Mouse (Mus musculus): ENCODE measurements at regions not wholly inside any gene's neighbourhood (a gene's known extent, or its start where the extent isn't known, plus 50 kb on each side); places are given as distances from the start of the nearest gene placed in this dataset.

DNA sequence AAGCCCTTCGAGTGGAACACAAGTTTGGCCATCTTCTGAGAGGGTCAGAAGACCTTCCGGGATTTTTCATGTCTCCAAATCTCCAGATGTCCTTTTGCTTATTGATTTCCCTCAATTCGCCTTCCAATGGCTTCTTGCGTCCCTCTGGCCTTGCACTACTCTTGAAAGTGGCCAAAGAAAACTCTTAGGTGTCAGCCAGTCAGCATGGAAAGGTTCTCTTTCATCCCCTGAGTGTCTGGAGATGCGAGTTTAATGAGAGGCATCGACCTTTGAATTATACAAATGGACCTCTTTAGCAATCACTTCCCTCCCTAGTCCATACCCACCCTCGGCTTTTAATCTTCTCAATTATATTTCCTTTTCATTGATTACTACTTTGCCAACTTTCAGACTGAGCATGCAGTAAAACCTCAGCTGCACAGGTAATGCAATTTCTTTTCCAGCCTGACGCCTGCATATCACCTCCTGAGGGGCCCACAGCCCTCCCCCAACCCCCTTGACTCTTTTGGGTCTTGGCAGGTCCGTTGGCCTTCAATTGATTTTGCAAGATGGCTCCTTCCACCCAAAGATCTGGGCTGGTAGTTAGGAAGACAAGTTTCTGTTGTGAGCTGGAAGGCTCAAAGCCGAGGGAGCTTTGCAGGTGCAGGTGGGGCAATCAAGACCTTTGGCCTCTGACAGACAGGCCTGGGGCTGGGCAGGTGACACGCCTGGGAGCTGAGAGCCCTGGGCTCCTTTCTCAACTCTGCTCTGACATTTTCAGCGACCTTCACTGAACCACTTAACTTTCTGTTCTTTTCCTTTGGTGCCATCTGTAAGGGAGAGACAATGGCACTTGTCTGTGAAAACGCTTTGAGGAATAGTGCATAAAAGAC is 461.8 kb downstream of the Ccdc171 start:
- DNase-seq (ENCODE audit: low spot score in 2 of 2): no peak

DNA sequence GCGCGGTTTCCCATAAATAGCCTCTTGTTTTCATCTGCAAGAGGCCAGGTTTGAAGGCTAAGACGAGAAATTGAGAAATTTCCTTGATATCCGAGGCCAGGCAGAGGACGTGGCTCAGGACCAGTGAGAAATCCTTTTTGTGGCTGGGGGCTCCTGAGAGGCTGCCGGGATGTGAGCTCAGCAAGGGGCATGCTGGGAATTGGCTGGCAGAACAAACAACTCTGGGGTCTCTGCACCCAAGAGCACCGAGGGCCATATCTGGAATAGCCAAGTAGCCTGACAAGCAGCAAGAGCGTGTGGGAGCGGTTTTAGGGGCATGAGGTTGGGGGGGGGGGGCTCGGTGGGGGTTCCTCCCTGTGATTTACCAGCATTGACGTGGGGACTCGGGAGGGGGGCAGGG is 462.5 kb downstream of the Ccdc171 start:
- no peak for DNase-seq (ENCODE audit: low spot score in 2 of 2)

DNA sequence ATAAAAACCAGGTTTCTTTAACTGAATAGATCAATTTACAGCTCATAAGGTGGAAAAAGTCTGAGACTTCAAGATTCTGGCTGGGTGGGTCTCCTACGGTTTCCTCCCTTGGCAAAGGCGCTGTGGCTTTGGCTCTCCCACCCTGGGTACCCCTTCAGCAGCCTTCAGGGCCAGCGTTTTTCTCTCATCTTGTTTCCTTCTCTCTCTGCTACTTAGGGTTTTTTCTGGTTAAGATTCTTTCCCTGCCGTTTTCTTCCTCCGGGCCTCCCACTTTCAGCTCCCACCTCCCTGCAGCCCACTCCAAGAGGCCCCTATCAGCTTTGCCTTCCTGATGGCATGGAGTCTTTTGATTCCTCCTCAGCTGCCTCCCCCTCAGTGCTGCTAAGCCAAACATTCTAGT is 463.0 kb downstream of the Ccdc171 start:
- DNase-seq (ENCODE audit: low spot score in 2 of 2): no peak

DNA sequence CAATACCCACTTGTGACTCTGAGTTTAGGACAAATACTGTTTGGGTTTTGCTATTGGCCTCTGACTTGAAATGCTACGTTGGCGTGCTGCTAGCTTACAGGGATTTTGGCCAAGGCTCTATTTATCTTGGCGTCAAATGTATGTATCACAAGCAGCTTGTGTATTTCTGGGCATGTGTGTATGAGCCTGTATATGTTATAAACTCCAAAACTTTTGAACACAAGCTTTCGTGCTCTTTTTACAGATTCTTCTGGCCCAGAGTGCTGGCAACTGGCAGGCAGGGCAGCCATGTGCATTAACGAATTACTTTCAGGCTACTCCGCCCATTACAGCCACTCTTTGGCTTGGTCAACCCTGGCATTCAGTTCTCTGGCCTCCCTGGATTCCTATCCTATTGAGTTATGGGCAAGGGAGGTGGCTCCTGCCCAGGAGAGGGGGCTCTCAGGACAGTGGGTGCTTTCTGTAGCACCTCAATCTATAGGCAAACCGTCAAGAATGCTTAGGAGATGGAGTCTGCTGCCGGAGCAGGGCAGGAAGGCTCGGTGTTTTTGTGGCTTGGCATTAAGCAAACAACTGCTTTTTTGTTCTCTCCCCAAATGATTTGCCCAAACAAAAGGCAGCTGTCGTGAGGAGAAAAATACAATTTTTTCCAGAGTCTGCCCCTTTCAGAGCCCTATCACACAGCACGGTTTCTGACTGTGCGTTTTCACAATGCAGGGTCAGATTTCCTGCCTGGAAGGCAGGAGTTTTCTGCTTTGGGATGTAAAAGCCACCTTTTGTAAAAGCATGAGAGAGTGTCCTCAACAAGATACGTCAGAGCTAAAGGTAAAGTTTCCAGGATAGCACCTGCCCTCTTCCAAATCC is 465.0 kb downstream of the Ccdc171 start:
- no peak for DNase-seq (ENCODE audit: low spot score in 2 of 2)

GRCm38 (mm10) chr4:83991195-83991594 is 465.9 kb downstream of the Ccdc171 start:
- no peak for DNase-seq (ENCODE audit: low spot score in 2 of 2)

DNA sequence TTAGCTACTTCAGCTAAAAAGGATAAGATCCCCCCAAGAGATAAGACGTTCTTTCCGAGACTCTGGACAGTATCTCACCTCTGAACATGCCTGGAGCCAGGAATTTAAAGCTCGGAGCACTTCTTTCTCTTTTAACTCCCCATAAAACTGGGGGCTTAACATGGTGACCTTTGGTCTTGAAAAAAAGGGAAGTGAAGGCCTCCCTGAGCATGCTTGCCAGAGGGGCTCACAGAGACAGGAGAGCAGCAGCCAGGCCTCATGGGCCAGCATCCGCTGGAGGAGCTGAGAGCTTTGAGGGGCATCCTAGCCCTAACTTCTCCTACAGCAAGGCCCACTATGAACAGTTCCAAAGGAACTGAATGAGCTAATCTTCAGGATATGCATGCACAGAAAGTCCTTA is 471.7 kb downstream of the Ccdc171 start:
- DNase-seq (ENCODE audit: low spot score in 2 of 2): no peak

DNA sequence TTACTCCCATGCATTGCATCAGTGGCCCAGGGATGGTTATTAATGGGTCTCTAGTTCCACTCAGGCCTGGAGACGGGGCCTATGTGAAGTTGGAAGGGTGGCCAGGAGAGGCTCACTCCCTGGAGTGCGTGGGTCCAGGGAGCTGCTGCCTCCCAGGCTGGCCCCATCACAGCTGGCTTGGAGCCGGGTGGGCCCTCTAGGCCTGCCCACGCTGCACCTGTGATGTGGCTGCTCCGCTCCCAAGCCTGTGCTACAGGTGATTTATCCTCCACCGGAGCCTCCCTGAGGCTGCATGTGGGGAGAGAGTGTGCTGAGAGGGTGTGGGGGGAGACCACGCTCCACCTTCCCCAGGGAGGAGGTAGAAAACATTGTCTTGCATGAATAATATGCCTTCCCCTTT is 476.3 kb downstream of the Ccdc171 start:
- no peak for DNase-seq (ENCODE audit: low spot score in 2 of 2)

- no peak for DNase-seq (ENCODE audit: low spot score in 2 of 2)
Measured at GRCm38 (mm10) chr4:84004055-84004778, 478.9 kb downstream of the Ccdc171 start.

- no peak for DNase-seq (ENCODE audit: low spot score in 2 of 2)
Measured at GRCm38 (mm10) chr4:84004786-84005382, 479.5 kb downstream of the Ccdc171 start.

DNA sequence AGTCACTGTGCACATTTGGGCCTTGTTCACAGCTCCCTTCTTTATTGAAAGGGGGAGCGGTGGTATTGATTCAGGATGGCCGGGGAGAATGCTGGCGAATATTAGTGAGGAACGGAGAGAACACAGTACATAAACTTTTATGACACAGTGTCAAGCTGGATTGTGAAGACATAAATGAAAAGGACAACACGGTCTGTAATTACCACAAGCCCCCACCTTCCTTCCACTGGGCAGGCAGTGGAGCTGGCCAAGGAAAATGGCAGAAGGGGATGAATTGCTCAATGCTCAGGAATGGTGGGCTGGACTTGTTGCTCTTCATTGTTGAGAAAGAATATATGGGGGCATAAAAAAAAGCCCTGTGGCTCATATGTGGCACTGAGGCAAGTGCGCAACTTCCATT is 486.6 kb downstream of the Ccdc171 start:
- DNase-seq (ENCODE audit: low spot score in 2 of 2): no peak

- no peak for DNase-seq (ENCODE audit: low spot score in 2 of 2)
Measured at GRCm38 (mm10) chr4:84015139-84015538, 489.8 kb downstream of the Ccdc171 start.

- DNase-seq (ENCODE audit: low spot score in 2 of 2): no peak
Measured at GRCm38 (mm10) chr4:84015552-84016169, 490.3 kb downstream of the Ccdc171 start.

- no peak for DNase-seq (ENCODE audit: low spot score in 2 of 2)
Measured at GRCm38 (mm10) chr4:84018135-84018534, 492.8 kb downstream of the Ccdc171 start.

DNA sequence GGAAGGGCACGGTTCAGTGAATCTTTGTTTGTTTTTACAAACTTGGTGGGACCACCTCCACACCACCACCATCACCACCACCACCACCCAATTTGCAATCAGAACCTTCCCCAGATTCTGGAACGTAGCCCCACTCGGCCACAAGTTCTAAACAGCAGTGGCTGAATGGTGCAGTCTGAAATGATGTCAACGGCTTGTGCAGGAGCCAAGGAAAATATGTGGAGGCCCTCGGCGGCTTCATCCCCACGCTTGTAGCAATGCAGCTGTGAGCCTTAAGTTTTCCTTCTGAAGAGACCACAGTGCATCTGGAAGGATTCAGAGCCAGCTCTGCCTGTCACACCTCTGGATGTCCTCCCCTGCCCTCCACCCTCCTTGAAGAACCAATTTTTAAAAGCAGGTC is 493.4 kb downstream of the Ccdc171 start:
- no peak for DNase-seq (ENCODE audit: low spot score in 2 of 2)

- no peak for DNase-seq (ENCODE audit: low spot score in 2 of 2)
Measured at GRCm38 (mm10) chr4:84019500-84020255, 494.3 kb downstream of the Ccdc171 start.

GRCm38 (mm10) chr4:84020692-84021091 is 495.3 kb downstream of the Ccdc171 start:
- no peak for DNase-seq (ENCODE audit: low spot score in 2 of 2)

DNA sequence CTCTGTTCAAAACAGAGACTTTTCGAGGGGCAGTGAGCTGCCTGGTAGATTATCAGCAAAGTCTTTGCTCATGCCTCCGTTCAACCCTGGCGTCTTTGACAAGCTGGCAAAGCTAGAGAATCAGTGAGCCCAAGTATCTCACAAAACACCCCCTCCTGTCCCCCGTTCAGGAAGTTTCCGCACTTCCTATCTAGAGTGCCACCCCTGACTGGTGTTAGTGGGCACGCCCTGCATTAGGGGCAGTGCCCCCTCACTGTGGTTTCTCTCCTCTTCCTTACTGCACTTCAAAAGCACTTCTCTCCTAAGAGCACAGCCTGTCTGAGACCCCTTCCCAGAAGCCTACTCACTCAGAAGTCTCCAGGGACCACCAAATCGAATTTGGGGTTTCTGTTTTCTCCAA is 497.0 kb downstream of the Ccdc171 start:
- DNase-seq (ENCODE audit: low spot score in 2 of 2): no peak

- DNase-seq (ENCODE audit: low spot score in 2 of 2): no peak
Measured at GRCm38 (mm10) chr4:84026144-84026543, 500.8 kb downstream of the Ccdc171 start.

- no peak for DNase-seq (ENCODE audit: low spot score in 2 of 2)
Measured at GRCm38 (mm10) chr4:84028120-84028519, 502.8 kb downstream of the Ccdc171 start.

DNA sequence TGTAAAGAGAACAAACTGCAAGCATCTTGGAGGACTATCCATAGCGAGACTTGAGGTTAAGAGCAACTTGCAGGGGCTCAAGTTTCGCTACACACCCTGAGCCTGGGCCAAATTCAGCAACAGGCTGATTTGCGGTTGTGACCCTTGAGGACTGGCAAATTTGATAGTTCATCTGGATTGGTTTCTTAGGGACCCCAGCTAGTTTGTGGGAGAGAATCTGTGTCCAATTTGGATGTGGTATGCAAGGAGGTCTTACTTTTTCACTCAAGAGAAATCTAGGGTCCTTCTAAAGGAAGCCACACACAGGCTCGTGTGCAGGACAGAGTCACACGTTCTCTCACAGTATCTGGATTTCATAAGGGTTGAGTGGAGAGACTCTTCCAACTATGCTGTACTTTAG is 505.6 kb downstream of the Ccdc171 start:
- no peak for DNase-seq (ENCODE audit: low spot score in 2 of 2)

DNA sequence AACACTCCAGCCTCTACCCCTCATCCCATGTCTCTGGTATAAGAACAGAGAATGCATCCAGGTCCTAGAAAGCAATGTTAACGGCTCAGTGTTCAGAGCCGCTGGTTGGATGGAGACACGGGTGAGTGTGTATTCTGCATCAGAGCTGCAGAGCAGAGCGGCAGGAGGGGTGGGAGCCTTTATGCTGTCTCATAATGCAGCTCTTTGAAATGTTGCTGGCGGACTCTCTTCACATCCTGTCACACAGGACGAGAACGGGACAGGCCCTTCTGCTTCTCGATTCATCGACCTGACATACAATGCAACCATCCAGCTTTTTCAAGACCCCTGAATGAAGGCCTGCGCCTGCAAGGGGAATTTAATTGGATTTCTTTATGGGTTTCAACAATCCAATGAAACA is 507.2 kb downstream of the Ccdc171 start:
- DNase-seq (ENCODE audit: low spot score in 2 of 2): no peak
